Mouse (Mus musculus): ENCODE measurements around the gene Mpp2.

GRCm38 (mm10) chr11:102040138-102040524 lies 48.2 kb downstream of the Mpp2 start:
- TF ChIP-seq CTCF (IDR thresholded peaks at IDR 0.05; ENCODE audit: control insufficient read depth, insufficient read depth, insufficient replicate concordance, low read depth, low read length) (peak; percentile 97), POLR2A (IDR thresholded peaks at IDR 0.05; ENCODE audit: control insufficient read depth, low read depth, low read length) (no peak)

All from testis, adult 2 months (tissue).